Mouse (Mus musculus): ENCODE measurements around the gene Phactr4. TPM values are rescaled to one million over a fixed set of nuclear protein-coding genes. Genes with fewer than 3 reads are reported as not detected.

Gene Phactr4
- polyA plus RNA-seq, 1 experiment from 2014 or later = 31.8 TPM

- Histone ChIP-seq H3K4me1 (ENCODE audit: control insufficient read depth, insufficient read depth, low read length) (no peaks in the 10 kb centered on the region), H3K27me3 (ENCODE audit: control insufficient read depth, insufficient read depth, low read length) (no peaks in the 10 kb centered on the region), H3K27ac (ENCODE audit: low read depth, low read length) (peak overlapping the region; percentile 42; the same call in 1 of the 2 replicates), H3K4me3 (ENCODE audit: low read length) (no peak overlapping the region), H3K36me3 (ENCODE audit: control insufficient read depth, insufficient read depth, low read length) (peaks cover 16% of the 10 kb centered on the region; the same call in 1 of the 2 replicates), H3K9me3 (ENCODE audit: control insufficient read depth, low read length) (no peaks in the 10 kb centered on the region), H3K4me2 (replicated peaks; ENCODE audit: low read depth, low read length) (no peak overlapping the region), H3K9ac (ENCODE audit: low read depth, low read length) (no peak overlapping the region)
- no peak for ATAC-seq (ENCODE audit: low FRiP score, low TSS enrichment)
- 75% methylated on average over 5 of the region's 5 CpGs for WGBS
These were observed 34.7 kb downstream of the Phactr4 start for GRCm38 (mm10) chr4:132387617-132388016.

- no peak overlapping the region for H3K27ac ChIP-seq (ENCODE audit: low read depth, low read length)
- no peak overlapping the region for H3K4me2 ChIP-seq (replicated peaks; ENCODE audit: low read depth, low read length)
- no peaks in the 10 kb centered on the region for H3K9me3 ChIP-seq (ENCODE audit: control insufficient read depth, low read length)
- H3K4me1 ChIP-seq (ENCODE audit: control insufficient read depth, insufficient read depth, low read length) = no peaks in the 10 kb centered on the region
- 73% methylated on average over 7 of the region's 7 CpGs for WGBS
- H3K36me3 ChIP-seq (ENCODE audit: control insufficient read depth, insufficient read depth, low read length) = peaks cover 16% of the 10 kb centered on the region; the same call in 1 of the 2 replicates
- no peaks in the 10 kb centered on the region for H3K27me3 ChIP-seq (ENCODE audit: control insufficient read depth, insufficient read depth, low read length)
- no peak overlapping the region for H3K4me3 ChIP-seq (ENCODE audit: low read length)
- ATAC-seq (ENCODE audit: low FRiP score, low TSS enrichment) = no peak
- H3K9ac ChIP-seq (ENCODE audit: low read depth, low read length) = no peak overlapping the region
These were observed 35.4 kb downstream of the Phactr4 start for GRCm38 (mm10) chr4:132386846-132387245.

- no peaks in the 10 kb centered on the region for H3K27me3 ChIP-seq (ENCODE audit: control insufficient read depth, insufficient read depth, low read length)
- no peak for ATAC-seq (ENCODE audit: low FRiP score, low TSS enrichment)
- no peaks in the 10 kb centered on the region for H3K9me3 ChIP-seq (ENCODE audit: control insufficient read depth, low read length)
- peaks cover 16% of the 10 kb centered on the region; the same call in 1 of the 2 replicates for H3K36me3 ChIP-seq (ENCODE audit: control insufficient read depth, insufficient read depth, low read length)
- 79% methylated on average over 8 of the region's 8 CpGs for WGBS
- no peak overlapping the region for H3K4me3 ChIP-seq (ENCODE audit: low read length)
- H3K4me2 ChIP-seq (replicated peaks; ENCODE audit: low read depth, low read length) = no peak overlapping the region
- H3K4me1 ChIP-seq (ENCODE audit: control insufficient read depth, insufficient read depth, low read length) = no peaks in the 10 kb centered on the region
- H3K9ac ChIP-seq (ENCODE audit: low read depth, low read length) = 0 out of 2 replicates have a peak overlapping the region, but pooled peaks have one; percentile 5
- no peak overlapping the region for H3K27ac ChIP-seq (ENCODE audit: low read depth, low read length)
These were observed 36.4 kb downstream of the Phactr4 start for GRCm38 (mm10) chr4:132385771-132386410.

- 90% methylated on average over 3 of the region's 3 CpGs for whole genome bisulfite sequencing
- Histone ChIP-seq H3K4me1 (ENCODE audit: control insufficient read depth, insufficient read depth, low read length) (no peaks in the 10 kb centered on the region), H3K27me3 (ENCODE audit: control insufficient read depth, insufficient read depth, low read length) (no peaks in the 10 kb centered on the region), H3K4me3 (ENCODE audit: low read length) (no peak overlapping the region), H3K36me3 (ENCODE audit: control insufficient read depth, insufficient read depth, low read length) (peaks cover 16% of the 10 kb centered on the region; the same call in 1 of the 2 replicates), H3K9ac (ENCODE audit: low read depth, low read length) (no peak overlapping the region), H3K9me3 (ENCODE audit: control insufficient read depth, low read length) (no peaks in the 10 kb centered on the region), H3K27ac (ENCODE audit: low read depth, low read length) (no peak overlapping the region), H3K4me2 (replicated peaks; ENCODE audit: low read depth, low read length) (no peak overlapping the region)
- ATAC-seq (ENCODE audit: low FRiP score, low TSS enrichment) = no peak
These were observed 38.8 kb downstream of the Phactr4 start for GRCm38 (mm10) chr4:132383455-132383854.

- Histone ChIP-seq H3K9me3 (ENCODE audit: control insufficient read depth, low read length) (no peaks in the 10 kb centered on the region), H3K4me3 (ENCODE audit: low read length) (no peak overlapping the region), H3K36me3 (ENCODE audit: control insufficient read depth, insufficient read depth, low read length) (peaks cover 27% of the 10 kb centered on the region; the same call in 1 of the 2 replicates), H3K4me1 (ENCODE audit: control insufficient read depth, insufficient read depth, low read length) (no peaks in the 10 kb centered on the region), H3K27me3 (ENCODE audit: control insufficient read depth, insufficient read depth, low read length) (no peaks in the 10 kb centered on the region), H3K9ac (ENCODE audit: low read depth, low read length) (no peak overlapping the region), H3K27ac (ENCODE audit: low read depth, low read length) (no peak overlapping the region), H3K4me2 (replicated peaks; ENCODE audit: low read depth, low read length) (no peak overlapping the region)
- 90% methylated on average over 4 of the region's 4 CpGs for WGBS
- no peak for ATAC-seq (ENCODE audit: low FRiP score, low TSS enrichment)
These were observed 40.0 kb downstream of the Phactr4 start for GRCm38 (mm10) chr4:132382296-132382695.

- H3K4me2 ChIP-seq (replicated peaks; ENCODE audit: low read depth, low read length) = no peak overlapping the region
- H3K36me3 ChIP-seq (ENCODE audit: control insufficient read depth, insufficient read depth, low read length) = peaks cover 29% of the 10 kb centered on the region; the same call in 1 of the 2 replicates
- 89% methylated on average over 2 of the region's 2 CpGs for WGBS
- no peak overlapping the region for H3K27ac ChIP-seq (ENCODE audit: low read depth, low read length)
- no peaks in the 10 kb centered on the region for H3K9me3 ChIP-seq (ENCODE audit: control insufficient read depth, low read length)
- H3K9ac ChIP-seq (ENCODE audit: low read depth, low read length) = no peak overlapping the region
- no peak for ATAC-seq (ENCODE audit: low FRiP score, low TSS enrichment)
- H3K4me3 ChIP-seq (ENCODE audit: low read length) = no peak overlapping the region
- H3K4me1 ChIP-seq (ENCODE audit: control insufficient read depth, insufficient read depth, low read length) = no peaks in the 10 kb centered on the region
- no peaks in the 10 kb centered on the region for H3K27me3 ChIP-seq (ENCODE audit: control insufficient read depth, insufficient read depth, low read length)
These were observed 41.2 kb downstream of the Phactr4 start for GRCm38 (mm10) chr4:132380965-132381616.

GRCm38 (mm10) chr4:132373820-132374219 lies 48.5 kb downstream of the Phactr4 start:
- Histone ChIP-seq H3K4me2 (replicated peaks; ENCODE audit: low read depth, low read length) (no peak overlapping the region), H3K27me3 (ENCODE audit: control insufficient read depth, insufficient read depth, low read length) (no peaks in the 10 kb centered on the region), H3K9ac (ENCODE audit: low read depth, low read length) (no peak overlapping the region), H3K4me1 (ENCODE audit: control insufficient read depth, insufficient read depth, low read length) (no peaks in the 10 kb centered on the region), H3K27ac (ENCODE audit: low read depth, low read length) (no peak overlapping the region), H3K4me3 (ENCODE audit: low read length) (no peak overlapping the region), H3K9me3 (ENCODE audit: control insufficient read depth, low read length) (no peaks in the 10 kb centered on the region), H3K36me3 (ENCODE audit: control insufficient read depth, insufficient read depth, low read length) (peaks cover 74% of the 10 kb centered on the region)
- no peak for ATAC-seq (ENCODE audit: low FRiP score, low TSS enrichment)
- WGBS = 90% methylated on average over 1 of the region's 1 CpGs

GRCm38 (mm10) chr4:132369953-132370750 lies 52.1 kb downstream of the Phactr4 start:
- Histone ChIP-seq H3K9me3 (ENCODE audit: control insufficient read depth, low read length) (no peaks in the 10 kb centered on the region), H3K4me2 (replicated peaks; ENCODE audit: low read depth, low read length) (no peak overlapping the region), H3K27ac (ENCODE audit: low read depth, low read length) (no peak overlapping the region), H3K27me3 (ENCODE audit: control insufficient read depth, insufficient read depth, low read length) (no peaks in the 10 kb centered on the region), H3K4me3 (ENCODE audit: low read length) (no peak overlapping the region), H3K36me3 (ENCODE audit: control insufficient read depth, insufficient read depth, low read length) (peaks cover 85% of the 10 kb centered on the region), H3K4me1 (ENCODE audit: control insufficient read depth, insufficient read depth, low read length) (no peaks in the 10 kb centered on the region), H3K9ac (ENCODE audit: low read depth, low read length) (no peak overlapping the region)
- 79% methylated on average over 8 of the region's 8 CpGs for WGBS
- ATAC-seq (ENCODE audit: low FRiP score, low TSS enrichment) = no peak

Measured in kidney, embryonic 14.5 days (tissue).